Mouse (Mus musculus) liver, postnatal 0 days (tissue): ENCODE measurements around the gene Dab1. TPM values are rescaled to one million over a fixed set of nuclear protein-coding genes. Genes with fewer than 3 reads are reported as not detected.

Experiments used
- ATAC-seq: fragments of 200-750 bp; cut with Nextera tagmentation; 2 replicates; pipeline ENCODE4 v1.8.0; 2017; ENCODE audit warnings: mild to moderate bottlenecking, moderate library complexity
- DNase-seq: peaks from one replicate; pipeline ENCODE4 v3.0.0-alpha.2; 2016
- H3K27ac ChIP-seq: fragments of 300-500 bp; sonication (generic); 2 replicates; pipeline ENCODE4 v1.5.1; 2014; ENCODE audit warnings: antibody characterized with exemption, moderate library complexity, mild to moderate bottlenecking, low read depth
- H3K27me3 ChIP-seq: fragments of 300-500 bp; sonication (generic); 2 replicates; pipeline ENCODE4 v1.6.1; 2014; ENCODE audit warnings: low read length, control low read depth, mixed read lengths; ENCODE audit not compliant: insufficient read depth
- H3K36me3 ChIP-seq: fragments of 300-500 bp; sonication (generic); replicated peaks from 2 replicates; pipeline ENCODE4 v1.6.1; 2014; ENCODE audit warnings: mild to moderate bottlenecking, control low read depth, low read length, moderate library complexity, mixed read lengths; ENCODE audit not compliant: insufficient read depth
- H3K4me1 ChIP-seq: fragments of 300-500 bp; sonication (generic); 2 replicates; pipeline ENCODE4 v1.6.1; 2014; ENCODE audit warnings: antibody characterized with exemption, mild to moderate bottlenecking, control low read depth; ENCODE audit not compliant: insufficient read depth
- H3K4me2 ChIP-seq: fragments of 300-500 bp; sonication (generic); 2 replicates; pipeline ENCODE4 v1.6.1; 2014; ENCODE audit warnings: low read depth, mild to moderate bottlenecking, low read length, moderate library complexity, mixed read lengths
- H3K4me3 ChIP-seq: fragments of 300-500 bp; sonication (generic); 2 replicates; pipeline ENCODE4 v1.5.1; 2014; ENCODE audit warnings: low read depth, low read length
- H3K9ac ChIP-seq: fragments of 300-500 bp; sonication (generic); replicated peaks from 2 replicates; pipeline ENCODE4 v1.6.1; 2014; ENCODE audit warnings: mild to moderate bottlenecking, moderate library complexity
- H3K9me3 ChIP-seq: fragments of 300-500 bp; sonication (generic); 2 replicates; pipeline ENCODE4 v1.6.1; 2016; ENCODE audit warnings: mild to moderate bottlenecking, control low read depth, low read length, mixed read lengths
- CTCF ChIP-seq: sonication (generic); IDR thresholded peaks from 2 replicates; pipeline ENCODE4 v1.5.1; 2016; ENCODE audit warnings: antibody characterized with exemption, low read depth
- EP300 ChIP-seq: IDR thresholded peaks from 2 replicates; pipeline ENCODE4 v1.6.1; 2016; ENCODE audit warnings: antibody characterized with exemption, low read depth, mild to moderate bottlenecking
- WGBS: fragments of 180-500 bp; shearing (Covaris S2); extraction: QIAGEN DNeasy Blood & Tissue Kit; methylation state at CpG from one replicate; pipeline ENCODE4 v1.1.7; 2014; ENCODE audit not compliant: insufficient replicate concordance; 5-methylcytosine and 5-hydroxymethylcytosine counted together
- polyA plus RNA-seq: library from polyadenylated mRNA; unstranded; fragments of >200 nt; fragmentation: Nextera tagmentation; extraction: Ambion mirVana; gene quantifications from 2 replicates; pipeline ENCODE4 v1.2.1, GENCODE M21; 2015

Gene Dab1
- polyA plus RNA-seq, 1 experiment from 2014 or later, result 1.1 TPM

DNA sequence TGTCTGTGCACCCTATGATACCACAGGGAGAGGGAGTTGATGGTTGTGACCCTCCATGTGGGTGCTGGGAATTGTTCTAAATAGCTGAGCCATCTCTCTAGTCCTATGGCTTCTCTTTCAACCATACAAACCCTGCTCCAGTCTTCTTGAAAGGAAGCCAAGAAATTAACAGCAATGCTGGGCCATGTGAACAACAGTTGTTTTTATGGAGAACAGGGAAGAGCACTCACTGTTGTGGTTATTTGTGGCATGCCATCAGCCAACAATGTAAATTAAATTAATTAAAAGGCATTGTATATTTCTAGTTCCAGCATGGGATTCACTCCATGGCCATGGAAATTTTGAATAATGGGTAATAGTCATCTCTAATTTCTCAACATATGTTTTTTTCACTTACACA, 492.5 kb downstream of the Dab1 start:
- Histone ChIP-seq H3K9me3 (no peaks in the 10 kb centered on the region), H3K27me3 (no peaks in the 10 kb centered on the region), H3K4me2 (no peak overlapping the region), H3K27ac (no peak overlapping the region), H3K9ac (no peak overlapping the region), H3K4me3 (no peak overlapping the region), H3K4me1 (no peaks in the 10 kb centered on the region), H3K36me3 (no peaks in the 10 kb centered on the region)
- DNase-seq, result no peak
- TF ChIP-seq EP300, result no peak
- no peak for TF ChIP-seq CTCF
- ATAC-seq, result no peak

DNA sequence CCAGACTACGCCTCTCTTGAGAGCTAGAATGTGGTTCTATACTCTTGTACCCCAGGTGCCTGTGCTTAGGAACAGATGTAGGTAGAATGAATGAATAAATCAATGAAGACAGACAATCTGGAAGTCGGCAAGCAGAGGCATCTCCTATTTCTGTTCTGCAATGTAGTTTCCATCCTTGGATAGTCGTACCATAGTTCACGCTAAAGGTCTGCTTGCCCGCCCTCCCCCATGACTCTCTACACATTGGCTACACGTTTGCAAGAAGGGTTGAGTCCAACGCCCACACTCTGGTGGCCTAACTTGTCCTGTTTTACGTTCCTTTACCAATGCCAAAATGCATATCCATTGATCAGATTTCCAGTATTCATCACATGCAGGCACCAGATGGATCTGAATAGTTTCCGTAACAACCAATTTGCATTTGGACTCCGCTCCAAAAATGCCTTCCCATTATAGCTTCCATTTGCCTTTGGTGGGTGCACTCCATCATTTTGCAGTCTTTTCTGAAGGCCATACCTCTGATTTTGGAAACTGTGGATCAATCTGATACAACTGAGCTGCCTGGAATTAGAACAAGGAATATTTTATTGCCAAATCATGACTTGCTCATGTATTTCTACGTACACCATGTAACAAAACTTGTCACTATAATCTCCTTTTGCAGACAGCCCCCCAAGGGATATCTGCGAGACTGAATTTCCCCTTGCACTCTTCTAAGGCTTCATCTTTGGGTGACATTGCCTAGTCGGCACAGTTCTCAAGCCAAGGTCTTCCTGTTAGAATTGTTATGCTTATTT, 494.2 kb downstream of the Dab1 start:
- Histone ChIP-seq H3K27ac (no peak overlapping the region), H3K4me1 (no peaks in the 10 kb centered on the region), H3K36me3 (no peaks in the 10 kb centered on the region), H3K4me3 (no peak overlapping the region), H3K9ac (no peak overlapping the region), H3K9me3 (no peaks in the 10 kb centered on the region; the same call in 1 of the 2 replicates), H3K27me3 (no peaks in the 10 kb centered on the region), H3K4me2 (no peak overlapping the region)
- ATAC-seq (no peak), DNase-seq (no peak)
- WGBS, result 78% methylated on average over 13 of the region's 13 CpGs
- no peak for TF ChIP-seq CTCF
- no peak for TF ChIP-seq EP300

GRCm38 (mm10) chr4:104114006-104114361, 494.8 kb downstream of the Dab1 start:
- Histone ChIP-seq H3K27me3 (no peaks in the 10 kb centered on the region), H3K9ac (no peak overlapping the region), H3K4me1 (no peaks in the 10 kb centered on the region), H3K4me2 (no peak overlapping the region), H3K4me3 (no peak overlapping the region), H3K36me3 (no peaks in the 10 kb centered on the region), H3K9me3 (no peaks in the 10 kb centered on the region; the same call in 1 of the 2 replicates), H3K27ac (no peak overlapping the region)
- TF ChIP-seq EP300, result no peak
- ATAC-seq, result no peak
- DNase-seq, result no peak
- 78% methylated on average over 6 of the region's 6 CpGs for WGBS

DNA sequence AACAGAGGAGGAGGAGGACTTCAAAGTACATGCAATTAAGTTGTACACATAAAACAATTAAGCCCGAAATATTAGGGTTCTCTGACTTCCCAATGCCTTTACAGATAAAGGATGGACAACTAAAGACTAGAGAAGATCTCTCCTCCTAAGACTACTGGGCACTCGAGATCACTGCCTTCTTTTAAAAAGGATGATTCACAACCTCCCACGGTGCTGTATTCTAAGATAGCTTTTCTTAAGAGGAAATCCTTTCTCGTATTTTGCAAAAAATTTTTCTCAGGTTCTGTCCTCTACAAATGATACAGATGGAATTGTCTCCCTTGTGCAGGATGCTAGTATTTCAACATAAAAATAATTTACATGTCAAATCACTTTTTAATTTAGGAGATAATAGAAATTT, 500.9 kb downstream of the Dab1 start:
- TF ChIP-seq EP300 (no peak), CTCF (no peak)
- H3K9me3 ChIP-seq, result no peaks in the 10 kb centered on the region; the same call in 1 of the 2 replicates
- no peak overlapping the region for H3K4me3 ChIP-seq
- ATAC-seq, result no peak
- H3K4me1 ChIP-seq, result no peaks in the 10 kb centered on the region
- 67% methylated on average over 4 of the region's 4 CpGs for WGBS
- H3K27ac ChIP-seq, result no peak overlapping the region
- H3K36me3 ChIP-seq, result no peaks in the 10 kb centered on the region
- H3K27me3 ChIP-seq, result no peaks in the 10 kb centered on the region
- H3K4me2 ChIP-seq, result no peak overlapping the region
- H3K9ac ChIP-seq, result no peak overlapping the region
- DNase-seq, result no peak

- Histone ChIP-seq H3K27ac (no peak overlapping the region), H3K9me3 (no peaks in the 10 kb centered on the region; the same call in 1 of the 2 replicates), H3K36me3 (no peaks in the 10 kb centered on the region), H3K4me1 (no peaks in the 10 kb centered on the region), H3K4me3 (no peak overlapping the region), H3K9ac (no peak overlapping the region), H3K4me2 (no peak overlapping the region), H3K27me3 (no peaks in the 10 kb centered on the region)
- ATAC-seq, result no peak
- WGBS, result 73% methylated on average over 5 of the region's 5 CpGs
- DNase-seq, result no peak
- TF ChIP-seq CTCF (no peak), EP300 (no peak)
These were observed 502.8 kb downstream of the Dab1 start for GRCm38 (mm10) chr4:104121959-104122358.

DNA sequence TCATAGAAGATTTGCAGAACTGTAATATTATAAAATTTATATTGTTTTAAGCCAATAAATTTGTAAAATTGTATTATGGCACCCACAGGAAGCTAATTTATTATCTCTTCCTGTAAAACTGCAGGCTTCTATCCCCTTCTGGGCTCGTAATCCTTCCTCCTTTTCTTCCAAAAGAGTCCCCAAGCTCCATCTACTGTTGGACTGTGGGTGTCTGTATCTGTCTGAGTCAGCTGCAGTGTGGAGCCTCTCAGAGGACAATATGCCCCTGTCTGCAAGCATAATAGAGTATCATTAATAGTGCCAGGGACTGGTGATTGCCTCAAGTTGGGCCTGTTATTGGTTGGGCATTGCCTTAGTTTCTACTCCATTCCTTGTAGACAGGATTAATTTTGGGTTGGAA, 503.2 kb downstream of the Dab1 start:
- H3K4me2 ChIP-seq, result no peak overlapping the region
- TF ChIP-seq EP300, result no peak
- TF ChIP-seq CTCF, result no peak
- WGBS, result 24% methylated on average over 1 of the region's 1 CpGs
- ATAC-seq (no peak), DNase-seq (no peak)
- H3K9me3 ChIP-seq, result no peaks in the 10 kb centered on the region
- H3K9ac ChIP-seq, result no peak overlapping the region
- no peaks in the 10 kb centered on the region for H3K4me1 ChIP-seq
- H3K4me3 ChIP-seq, result no peak overlapping the region
- H3K36me3 ChIP-seq, result no peaks in the 10 kb centered on the region
- H3K27ac ChIP-seq, result no peak overlapping the region
- H3K27me3 ChIP-seq, result no peaks in the 10 kb centered on the region
